Mouse (Mus musculus): ENCODE results near the gene Vcl. TPM values are rescaled to one million over a fixed set of nuclear protein-coding genes. Genes with fewer than 3 reads are reported as not detected.

Gene Vcl
- total RNA-seq, 4 experiments from 2014 or later = 91.8 to 108 (median 105) TPM

DNA sequence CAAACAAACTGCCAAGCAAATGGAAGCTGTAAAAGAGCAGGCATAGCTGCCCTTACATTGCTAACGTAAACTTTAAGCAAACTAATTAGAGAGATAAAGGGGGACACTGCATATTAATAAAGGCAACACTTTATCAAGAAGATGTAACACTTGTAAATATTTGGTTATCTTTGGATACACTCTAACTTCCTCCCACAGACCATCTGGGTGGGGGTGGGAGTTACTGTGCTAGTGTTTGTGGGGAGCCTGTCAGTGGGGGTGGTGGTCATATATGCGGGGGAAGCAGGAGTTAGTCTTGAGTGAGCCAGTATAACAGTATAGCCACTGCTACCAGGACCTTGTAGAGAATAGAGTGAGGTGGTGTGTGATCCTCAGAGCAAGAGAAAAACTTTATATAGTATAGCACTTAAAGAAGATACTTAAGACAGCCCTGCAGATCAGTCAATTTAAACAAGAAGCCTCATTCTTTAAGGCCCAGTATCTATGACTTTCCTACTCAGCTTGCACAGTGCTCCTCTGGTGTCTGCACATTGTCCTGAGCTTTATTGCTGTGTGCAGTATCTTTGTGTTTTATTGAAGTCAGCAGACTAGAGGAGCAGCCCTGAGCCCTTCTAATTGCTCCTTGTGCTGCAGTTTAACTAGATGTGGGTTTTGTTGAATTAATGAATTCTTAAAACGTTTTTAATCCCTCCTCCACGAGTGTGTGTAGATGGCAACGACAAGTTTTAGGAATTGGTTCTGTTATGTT lies 133.7 kb downstream of the Vcl start:
- DNase-seq (ENCODE audit: low spot score) = no peak

DNA sequence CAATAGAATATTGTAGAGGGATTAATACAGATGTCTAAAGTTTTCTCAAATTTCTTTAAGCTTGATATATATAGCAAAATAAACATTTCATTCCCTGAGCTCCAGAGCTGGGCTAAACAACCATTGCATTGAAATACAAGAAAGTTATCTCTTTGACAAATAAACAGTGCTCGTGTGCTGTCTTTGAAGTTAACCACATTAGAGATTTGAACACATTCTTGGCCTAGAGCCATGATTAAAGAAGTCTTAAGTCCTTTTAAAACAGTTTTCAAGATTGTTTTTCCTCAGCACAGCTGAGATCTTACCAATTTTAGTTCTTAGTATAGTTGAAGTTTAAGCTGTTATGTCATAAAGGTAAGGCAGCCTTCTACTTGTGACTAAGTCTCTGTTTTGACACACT lies 135.1 kb downstream of the Vcl start:
- no peak for DNase-seq (ENCODE audit: low spot score)

DNA sequence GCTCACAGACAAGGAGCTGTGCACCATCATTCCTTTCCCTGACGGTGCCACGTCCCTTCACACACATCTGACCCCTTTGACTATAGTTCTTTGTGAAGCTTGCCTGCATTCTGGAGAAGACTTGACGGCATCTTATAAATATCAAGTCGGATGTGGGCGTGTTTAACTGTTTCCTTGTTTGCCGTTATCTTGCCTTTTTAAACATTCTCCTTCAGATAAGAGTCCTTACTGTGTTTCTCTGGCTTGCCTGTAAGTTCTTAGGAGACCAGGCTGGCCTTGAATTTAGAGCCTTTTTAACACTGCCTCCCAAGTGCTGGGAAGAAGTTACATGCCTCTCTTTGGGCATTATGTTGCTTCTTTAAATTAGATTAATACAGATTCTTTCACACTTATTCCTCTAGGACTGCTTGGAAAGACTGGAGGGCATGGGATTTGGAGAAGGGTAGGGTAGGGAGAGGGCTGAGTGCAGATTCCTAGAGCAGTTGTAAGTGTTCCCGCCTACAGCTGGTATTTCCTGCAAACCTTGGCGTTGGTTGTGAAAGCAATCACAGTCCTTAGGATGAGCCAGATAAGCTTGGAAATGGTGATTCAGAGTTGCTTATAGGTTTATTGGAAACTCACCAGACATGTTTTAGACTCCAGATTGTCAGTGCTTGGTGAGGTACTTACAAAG lies 136.4 kb downstream of the Vcl start:
- DNase-seq (ENCODE audit: low spot score) = no peak

DNA sequence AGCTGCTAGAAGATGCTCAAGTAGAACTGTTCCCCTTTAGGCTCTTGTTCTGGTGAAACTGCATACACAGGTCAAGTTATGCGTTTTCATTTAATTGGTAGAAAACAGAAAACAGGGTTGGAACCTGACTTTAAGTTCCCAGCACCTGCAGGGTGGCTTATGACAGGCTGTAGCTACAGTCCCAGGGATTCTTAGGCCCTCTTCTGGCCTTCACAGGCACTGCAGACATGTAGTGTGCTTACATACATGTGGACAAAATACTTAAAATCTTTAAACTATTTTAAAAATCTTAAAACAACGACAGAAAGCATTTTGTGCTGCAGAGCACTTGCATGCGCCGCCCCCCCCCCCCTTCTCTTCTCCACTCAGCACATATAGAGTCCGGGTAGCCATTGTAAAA lies 140.4 kb downstream of the Vcl start:
- no peak for DNase-seq (ENCODE audit: low spot score)

DNA sequence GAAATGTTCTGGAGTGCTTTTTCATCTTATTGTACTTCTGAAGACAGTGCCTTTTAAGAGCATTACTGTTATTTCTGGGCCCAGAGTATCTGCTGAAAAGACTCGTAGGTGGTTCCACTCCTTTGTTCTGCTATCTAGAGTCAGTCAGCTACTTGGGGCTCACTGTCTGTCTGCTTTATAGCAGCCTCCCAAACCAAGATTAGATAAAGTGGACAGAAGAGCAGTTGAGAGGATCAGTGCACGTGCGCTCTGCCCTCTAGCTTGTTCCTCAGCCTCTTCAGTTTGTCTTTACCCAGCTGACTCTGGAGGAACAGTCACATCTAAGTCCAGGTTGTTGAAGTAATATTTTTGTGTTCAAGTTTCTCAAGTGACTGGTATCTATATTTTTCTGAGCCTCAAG lies 144.8 kb downstream of the Vcl start:
- no peak for DNase-seq (ENCODE audit: low spot score)

DNA sequence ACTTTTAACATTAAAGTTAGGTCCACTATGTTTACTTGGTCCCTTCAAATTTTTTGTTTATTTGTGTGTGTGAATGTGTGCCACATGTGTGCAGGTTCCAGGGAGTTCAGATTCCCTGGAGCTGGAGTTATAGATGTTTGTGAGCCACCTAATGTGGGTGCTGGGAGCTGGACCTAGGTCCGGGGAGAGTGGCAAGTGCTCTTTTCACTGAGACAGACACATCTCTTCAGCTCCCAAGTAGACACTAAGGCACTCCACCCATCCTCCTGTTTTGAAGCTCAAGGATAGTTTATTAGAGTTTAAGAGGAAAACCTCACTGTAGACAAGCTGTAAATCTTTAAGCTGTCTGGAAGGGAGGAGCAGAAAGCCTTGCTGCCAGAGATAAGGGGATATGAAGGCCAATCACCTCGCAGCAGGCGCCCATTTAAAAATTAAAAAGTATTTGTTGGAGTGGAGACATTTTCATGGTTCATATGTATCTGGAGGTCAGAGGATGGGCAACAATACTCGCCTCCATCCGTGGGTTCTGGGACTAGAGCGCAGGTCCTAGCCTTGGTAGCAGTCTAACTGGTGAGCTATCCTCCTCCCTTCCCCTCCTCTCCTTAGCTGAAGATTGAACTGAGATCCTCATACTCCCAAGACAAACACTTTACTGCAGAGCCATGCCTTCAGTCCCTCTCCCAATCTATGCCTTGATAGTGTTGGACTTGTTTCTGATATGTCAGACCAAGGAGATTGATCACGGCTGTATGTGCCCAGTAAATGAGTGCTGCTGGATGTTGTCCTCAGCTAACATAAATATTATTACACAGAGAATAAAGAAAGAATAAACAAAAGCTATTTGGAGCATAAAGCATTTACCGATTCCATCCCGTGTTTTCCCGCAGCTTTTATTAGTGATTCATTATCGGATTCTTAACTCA lies 145.5 kb downstream of the Vcl start:
- no peak for DNase-seq (ENCODE audit: low spot score)

DNA sequence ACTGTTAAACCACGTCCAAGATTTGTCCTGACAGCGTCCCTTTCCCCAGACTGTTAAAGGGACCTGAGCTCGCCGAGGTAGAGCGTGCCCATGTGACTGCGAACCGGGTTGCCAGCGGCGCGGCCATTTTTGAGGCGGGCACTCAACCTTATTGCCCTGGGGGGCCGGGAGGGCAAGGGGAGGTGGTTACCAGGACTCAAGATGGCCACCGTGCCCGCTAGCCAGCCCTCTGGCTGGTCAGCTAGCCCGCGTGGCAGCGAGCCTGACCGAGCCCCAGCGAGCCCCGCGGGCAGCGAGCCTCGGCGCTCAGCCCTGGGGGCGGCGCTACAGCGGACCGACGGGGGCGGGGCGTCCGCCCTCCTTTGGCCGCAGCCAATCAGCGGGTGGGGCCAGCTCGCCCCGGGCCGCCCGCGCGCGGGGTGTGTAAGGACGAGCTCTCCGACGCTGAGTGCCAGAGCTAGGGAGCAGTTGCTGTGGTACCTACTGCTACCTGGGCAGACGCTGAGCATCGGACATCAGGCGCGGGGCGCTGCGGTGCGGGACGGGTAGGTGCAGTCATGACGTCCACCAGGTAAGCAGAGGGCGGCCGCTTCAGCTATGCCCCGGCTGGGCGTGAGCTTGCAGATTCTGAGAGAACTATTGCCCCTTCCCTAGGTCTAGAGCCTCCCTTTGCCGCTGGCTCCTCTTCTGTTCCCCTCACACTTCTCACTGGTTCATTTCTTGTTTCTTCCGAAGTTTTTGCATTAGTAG lies 146.7 kb downstream of the Vcl start:
- DNase-seq (ENCODE audit: low spot score) = peak; percentile 84

DNA sequence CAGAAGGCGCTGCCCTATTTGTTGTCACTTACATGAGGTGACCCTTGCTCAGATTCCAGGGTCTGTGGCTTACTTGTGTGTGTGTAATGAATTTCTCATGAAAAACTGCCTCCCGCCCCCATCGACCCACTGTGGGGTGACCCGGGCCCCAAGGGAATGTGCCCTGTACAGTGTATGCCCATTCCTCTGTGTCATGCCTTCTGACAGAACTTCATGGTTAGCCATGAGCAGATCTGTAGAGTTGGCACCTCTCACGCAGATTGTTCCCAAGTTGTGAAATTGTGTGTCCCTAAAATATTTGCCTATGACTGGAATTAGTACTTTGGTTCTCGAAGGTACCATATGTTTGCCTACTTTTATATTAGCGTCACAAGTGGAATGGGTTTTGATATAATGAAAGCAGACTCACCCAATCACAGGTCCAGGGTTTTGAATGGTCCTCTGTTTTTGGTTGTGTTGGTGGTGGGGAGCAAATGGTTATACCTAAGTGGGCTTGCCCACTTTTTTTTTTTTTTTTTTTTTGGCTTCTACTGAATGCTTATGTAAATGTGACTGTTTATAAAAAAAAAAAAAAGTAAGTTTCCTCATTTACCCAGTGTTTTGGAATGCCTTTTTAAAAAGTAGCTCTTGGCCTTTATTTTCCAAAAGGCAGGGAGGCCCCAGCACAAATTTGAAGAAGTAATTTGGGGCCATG lies 147.4 kb downstream of the Vcl start:
- no peak for DNase-seq (ENCODE audit: low spot score)

DNA sequence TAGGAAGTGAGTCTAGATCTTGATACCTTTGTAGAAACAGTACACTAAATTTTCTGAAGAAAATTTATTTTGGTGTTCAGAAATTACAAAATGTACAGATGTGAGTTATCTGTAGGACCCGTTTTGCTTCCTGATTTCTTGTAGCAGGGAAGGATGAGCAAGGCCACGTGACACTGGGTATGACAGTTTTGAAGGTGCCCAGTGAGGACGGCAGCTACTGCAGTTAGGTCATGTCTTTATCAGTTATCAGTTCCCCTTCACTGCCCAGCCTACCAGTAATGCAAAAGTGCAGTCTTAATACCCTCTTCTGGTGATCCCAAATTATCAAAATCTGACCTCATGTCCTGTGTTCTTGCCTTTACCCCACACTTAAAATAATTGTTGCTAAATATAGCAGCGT lies 148.7 kb downstream of the Vcl start:
- DNase-seq (ENCODE audit: low spot score) = no peak

DNA sequence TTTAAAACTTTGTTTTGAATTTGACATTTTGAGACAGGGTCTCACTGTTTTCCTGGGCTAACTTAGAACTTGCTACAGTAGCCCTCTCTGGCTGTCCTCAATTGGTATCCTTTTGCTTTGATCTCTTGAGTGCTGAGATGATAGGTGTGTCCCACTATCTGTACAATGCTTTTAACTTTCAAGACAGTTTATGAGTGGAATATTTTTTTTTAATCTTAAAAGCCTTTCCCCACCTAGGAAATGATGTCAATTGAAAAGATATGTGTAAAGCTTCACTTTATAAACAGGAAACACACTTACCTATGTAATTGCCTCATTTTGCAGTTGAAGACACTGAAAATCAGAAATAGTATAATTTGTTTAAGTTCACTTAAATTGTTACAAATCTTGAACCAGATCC lies 149.3 kb downstream of the Vcl start:
- no peak for DNase-seq (ENCODE audit: low spot score)

DNA sequence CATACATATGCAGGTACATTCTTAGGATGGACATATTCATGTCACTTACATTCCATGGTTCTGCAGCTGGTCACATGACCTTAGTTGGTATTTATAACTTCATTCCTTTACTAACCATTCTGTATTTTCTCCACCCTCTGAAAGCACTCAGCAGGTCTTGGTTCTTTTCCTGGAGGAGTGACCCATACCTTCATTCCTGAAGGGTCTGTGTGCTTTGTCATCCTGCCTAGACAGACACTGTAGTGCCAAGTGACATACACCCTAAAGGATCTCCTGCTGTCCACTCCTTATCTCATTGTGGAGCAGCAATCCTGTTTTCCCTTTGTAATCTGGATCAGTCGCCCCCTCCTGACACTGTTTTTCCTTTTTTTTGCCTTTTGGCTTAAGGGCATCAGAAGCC lies 153.6 kb downstream of the Vcl start:
- no peak for DNase-seq (ENCODE audit: low spot score)

Other genes with a start within 250 kb of the Vcl start
- gene Fut11, start 234.4 kb upstream of the Vcl start, total RNA-seq (2022) = 1 to 10 TPM; 4.2 to 4.9 (median 4.6) TPM
- 100 to 1,000 TPM; 110 to 126 (median 118) TPM for gene Chchd1, start 226.4 kb upstream of the Vcl start, total RNA-seq (2022)
- gene Zswim8, start 221.8 kb upstream of the Vcl start, total RNA-seq (2022) = 10 to 100 TPM; 38.7 to 47.0 (median 43.1) TPM
- 10 to 100 TPM in 1 of 4 experiments, 1 to 10 TPM in 3; 7.1 to 10.6 (median 9.9) TPM for gene Ndst2, start 194.8 kb upstream of the Vcl start, total RNA-seq (2022)
- 10 to 100 TPM; 47.2 to 73.5 (median 58.4) TPM for gene Camk2g, start 135.3 kb upstream of the Vcl start, total RNA-seq (2022)
- 1 to 10 TPM; 4.9 to 7.7 (median 5.6) TPM for gene Plau, start 92.7 kb upstream of the Vcl start, total RNA-seq (2022)
- 10 to 100 TPM; 50.5 to 59.8 (median 57.0) TPM for gene Ap3m1, start 123.1 kb downstream of the Vcl start, total RNA-seq (2022)
- gene Adk, start 123.2 kb downstream of the Vcl start, total RNA-seq (2022) = 100 to 1,000 TPM; 233 to 260 (median 250) TPM

Measured in heart, adult 8-10 months (tissue).